ENCODE assay signal across 8 mouse cellular contexts in genomic region chr13:23533560-23534367, GRCm38 (mm10). TPM values are rescaled to one million over a fixed set of nuclear protein-coding genes. Genes with fewer than 3 reads are reported as not detected.
A peak's percentile ranks its signal among the peaks of the same experiment; 100 is the strongest.
DNase-seq lines count a peak whose midpoint lies in the region; ATAC-seq and TF ChIP-seq lines count a peak whose summit lies in the region.
"Not testable (repeated sequence)": the region's sequence is repeated elsewhere in the genome, so short reads cannot be mapped to it uniquely, and the experiment has no call there.

Gene Hist1h2af, plus strand, starts transcription at chr13:23533906.

- TF ChIP-seq POLR2A in bone marrow, adult 2 months (IDR thresholded peaks at IDR 0.05; ENCODE audit: borderline replicate concordance, control insufficient read depth, low read depth, low read length) = peak; percentile 90; the same call in 1 of the 2 replicates

- peak within 1 kb of the TSS; percentile 26; the same call in 1 of the 2 replicates for H3K9ac ChIP-seq in embryonic facial prominence, embryonic 15.5 days
- H3K9ac ChIP-seq in heart, embryonic 11.5 days (ENCODE audit: low read depth, low read length) = peak within 1 kb of the TSS; percentile 90
- peak within 1 kb of the TSS; percentile 89 for H3K9ac ChIP-seq in kidney, embryonic 14.5 days (ENCODE audit: low read depth, low read length)
- peak within 1 kb of the TSS; percentile 81 for H3K9ac ChIP-seq in limb, embryonic 13.5 days
- H3K9ac ChIP-seq in midbrain, embryonic 12.5 days (replicated peaks) = peak within 1 kb of the TSS; percentile 66

- peak within 1 kb of the TSS; percentile 72 for H3K4me2 ChIP-seq in embryonic facial prominence, embryonic 15.5 days (replicated peaks)
- H3K4me2 ChIP-seq in heart, embryonic 11.5 days = peak within 1 kb of the TSS; percentile 65
- H3K4me2 ChIP-seq in kidney, embryonic 14.5 days (replicated peaks; ENCODE audit: low read depth, low read length) = peak within 1 kb of the TSS; percentile 69
- peak within 1 kb of the TSS; percentile 65 for H3K4me2 ChIP-seq in limb, embryonic 13.5 days (replicated peaks)
- H3K4me2 ChIP-seq in midbrain, embryonic 12.5 days (replicated peaks) = peak within 1 kb of the TSS; percentile 66

- peak within 1 kb of the TSS; percentile 92 for H3K27ac ChIP-seq in bone marrow, adult 2 months (ENCODE audit: control insufficient read depth, insufficient read depth, low read depth, low read length, poor library complexity)
- H3K27ac ChIP-seq in embryonic facial prominence, embryonic 15.5 days (replicated peaks) = peak within 1 kb of the TSS; percentile 99
- H3K27ac ChIP-seq in heart, embryonic 11.5 days (ENCODE audit: low read depth, low read length) = peak within 1 kb of the TSS; percentile 98
- peak within 1 kb of the TSS; percentile 99 for H3K27ac ChIP-seq in kidney, embryonic 14.5 days (ENCODE audit: low read depth, low read length)
- peak within 1 kb of the TSS; percentile 97 for H3K27ac ChIP-seq in limb, embryonic 13.5 days
- H3K27ac ChIP-seq in midbrain, embryonic 12.5 days (replicated peaks) = peak within 1 kb of the TSS; percentile 97

- not testable (repeated sequence) for H3K9me3 ChIP-seq in embryonic facial prominence, embryonic 15.5 days (replicated peaks); heart, embryonic 11.5 days (replicated peaks; ENCODE audit: control insufficient read depth, low read length); kidney, embryonic 14.5 days (ENCODE audit: control insufficient read depth, low read length); limb, embryonic 13.5 days; midbrain, embryonic 12.5 days

- H3K27me3 ChIP-seq in embryonic facial prominence, embryonic 15.5 days; heart, embryonic 11.5 days (ENCODE audit: control insufficient read depth, insufficient read depth, low read length); kidney, embryonic 14.5 days (ENCODE audit: control insufficient read depth, insufficient read depth, low read length); limb, embryonic 13.5 days; midbrain, embryonic 12.5 days: not testable (repeated sequence)

- WGBS in bone marrow, adult 2 months = under 1% methylated on average over 33 of the region's 53 CpGs
- under 1% methylated on average over 28 of the region's 53 CpGs for WGBS in embryonic facial prominence, embryonic 15.5 days
- under 1% methylated on average over 28 of the region's 53 CpGs for WGBS in heart, embryonic 11.5 days (ENCODE audit: insufficient replicate concordance)
- WGBS in kidney, embryonic 14.5 days = under 1% methylated on average over 20 of the region's 53 CpGs
- under 1% methylated on average over 32 of the region's 53 CpGs for WGBS in limb, embryonic 13.5 days
- under 1% methylated on average over 29 of the region's 53 CpGs for WGBS in midbrain, embryonic 12.5 days

- not testable (repeated sequence) for TF ChIP-seq CTCF in bone marrow, adult 2 months (IDR thresholded peaks at IDR 0.05; ENCODE audit: control insufficient read depth, insufficient read depth, low read length)

- not testable (repeated sequence) for H3K36me3 ChIP-seq in embryonic facial prominence, embryonic 15.5 days; heart, embryonic 11.5 days (ENCODE audit: control insufficient read depth, insufficient read depth, low read length); kidney, embryonic 14.5 days (ENCODE audit: control insufficient read depth, insufficient read depth, low read length); limb, embryonic 13.5 days; midbrain, embryonic 12.5 days

- peak within 1 kb of the TSS; percentile 69 for H3K4me3 ChIP-seq in bone marrow, adult 2 months (replicated peaks; ENCODE audit: control insufficient read depth, low read depth, low read length)
- H3K4me3 ChIP-seq in embryonic facial prominence, embryonic 15.5 days (replicated peaks) = peak within 1 kb of the TSS; percentile 61
- H3K4me3 ChIP-seq in heart, embryonic 11.5 days (ENCODE audit: low read depth, low read length) = peak within 1 kb of the TSS; percentile 57
- H3K4me3 ChIP-seq in kidney, embryonic 14.5 days (ENCODE audit: low read length) = peak within 1 kb of the TSS; percentile 62
- peak within 1 kb of the TSS; percentile 55 for H3K4me3 ChIP-seq in limb, embryonic 13.5 days
- H3K4me3 ChIP-seq in midbrain, embryonic 12.5 days = peak within 1 kb of the TSS; percentile 56

- not testable (repeated sequence) for H3K4me1 ChIP-seq in bone marrow, adult 2 months (ENCODE audit: control insufficient read depth, insufficient read depth, low read length)
- peaks cover 34% of the 10 kb centered on the region for H3K4me1 ChIP-seq in embryonic facial prominence, embryonic 15.5 days
- peaks cover 15% of the 10 kb centered on the region for H3K4me1 ChIP-seq in heart, embryonic 11.5 days (ENCODE audit: control insufficient read depth, insufficient read depth, low read length)
- H3K4me1 ChIP-seq in kidney, embryonic 14.5 days (ENCODE audit: control insufficient read depth, insufficient read depth, low read length) = peaks cover 21% of the 10 kb centered on the region
- peaks cover 47% of the 10 kb centered on the region for H3K4me1 ChIP-seq in limb, embryonic 13.5 days
- peaks cover 36% of the 10 kb centered on the region for H3K4me1 ChIP-seq in midbrain, embryonic 12.5 days

- ATAC-seq in embryonic facial prominence, embryonic 15.5 days (ENCODE audit: insufficient number of reproducible peaks, low FRiP score, low TSS enrichment, low read depth) = peak; percentile 52
- ATAC-seq in heart, embryonic 11.5 days (replicated peaks; ENCODE audit: insufficient number of reproducible peaks, low FRiP score, low TSS enrichment) = peak; percentile 50
- peak; percentile 54 for ATAC-seq in kidney, embryonic 14.5 days (ENCODE audit: low FRiP score, low TSS enrichment)
- ATAC-seq in limb, embryonic 13.5 days (ENCODE audit: low FRiP score, low read depth) = peak; percentile 46
- peak; percentile 45 for ATAC-seq in midbrain, embryonic 12.5 days (ENCODE audit: low FRiP score, low read depth)

- peak; percentile 94 for DNase-seq in A20 (ENCODE audit: low read depth, low spot score)
- DNase-seq in spleen, adult 12 weeks (ENCODE audit: low spot score) = peak; percentile 75

RNA-seq across cellular contexts. Expression of gene Hist1h2af, which starts in this region (rescaled TPM):
- polyA plus RNA-seq in bone marrow, adult 2 months (2011; ENCODE audit: insufficient read depth, insufficient read length, low replicate concordance, missing spikeins) = 105 and 151 TPM in 2 replicates
- 2.7 and 3.4 TPM in 2 replicates for polyA plus RNA-seq in embryonic facial prominence, embryonic 15.5 days (2015; fragmentation: Nextera tagmentation; extraction: Ambion mirVana)
- polyA plus RNA-seq in heart, embryonic 11.5 days (2014; fragmentation: Nextera tagmentation; extraction: Ambion mirVana) = 1.4 and 2.3 TPM in 2 replicates
- 13.8 and 28.7 TPM in 2 replicates for polyA plus RNA-seq in kidney, embryonic 14.5 days (2014; fragmentation: Nextera tagmentation; extraction: Ambion mirVana)
- polyA plus RNA-seq in limb, embryonic 13.5 days (2015; fragmentation: Nextera tagmentation; extraction: Ambion mirVana) = 9.3 and 10.0 TPM in 2 replicates
- 7.9 and 8.4 TPM in 2 replicates for polyA plus RNA-seq in midbrain, embryonic 12.5 days (2016; fragmentation: Nextera tagmentation; extraction: Ambion mirVana)

Comparison
In these comparisons a context has a peak if more than half of its experiments do, and no peak if none do; other contexts are left out.
1. Peak in every context shown above with its lines: DNase-seq, ATAC-seq, H3K4me3 ChIP-seq and H3K27ac ChIP-seq.
2. H3K9ac ChIP-seq: peak in every context shown above with its lines; median percentile 90 in heart, embryonic 11.5 days; 89 in kidney, embryonic 14.5 days; 81 in limb, embryonic 13.5 days; 66 in midbrain, embryonic 12.5 days; 26 in embryonic facial prominence, embryonic 15.5 days.